Mouse (Mus musculus) thymus, adult 2 months (tissue): Measurements from ENCODE around the gene Prr12.
A peak's percentile ranks its signal among the peaks of the same experiment; 100 is the strongest.

Source experiments
- CTCF ChIP-seq: fragments of 200-500 bp; IDR thresholded peaks from 2 replicates; pipeline ENCODE4 v1.5.1; 2012; ENCODE audit warnings: mild to moderate bottlenecking, control low read depth, low read length, moderate library complexity, borderline replicate concordance; ENCODE audit not compliant: control insufficient read depth, poor library complexity, insufficient read depth; ENCODE audit errors: extremely low read depth
- POLR2A ChIP-seq: fragments of 200-500 bp; IDR thresholded peaks from 2 replicates; pipeline ENCODE4 v1.6.1; 2012; ENCODE audit warnings: mild to moderate bottlenecking, low read length, control low read depth, moderate library complexity; ENCODE audit not compliant: control insufficient read depth, poor library complexity, insufficient read depth; ENCODE audit errors: extremely low read depth

GRCm38 (mm10) chr7:45053117-45053930 is 643 bp upstream of the Prr12 start:
- TF ChIP-seq CTCF = no peak
- TF ChIP-seq POLR2A = peak; percentile 47; the same call in 1 of the 2 replicates
